Mouse (Mus musculus) small intestine, adult 2 months (tissue): ENCODE measurements around the gene Tdrd9.

ENCODE experiments used
- CTCF ChIP-seq: fragments of 200-500 bp; IDR thresholded peaks from 2 replicates; pipeline ENCODE4 v1.5.1; 2012; ENCODE audit warnings: low read depth, mild to moderate bottlenecking, control low read depth, inconsistent platforms, low read length, moderate library complexity, mixed read lengths; ENCODE audit not compliant: insufficient replicate concordance, insufficient read length; ENCODE audit errors: extremely low read depth
- POLR2A ChIP-seq: fragments of 200-500 bp; IDR thresholded peaks from 2 replicates; pipeline ENCODE4 v1.6.1; 2012; ENCODE audit warnings: low read depth, mild to moderate bottlenecking, control low read depth, inconsistent platforms, low read length, moderate library complexity

DNA sequence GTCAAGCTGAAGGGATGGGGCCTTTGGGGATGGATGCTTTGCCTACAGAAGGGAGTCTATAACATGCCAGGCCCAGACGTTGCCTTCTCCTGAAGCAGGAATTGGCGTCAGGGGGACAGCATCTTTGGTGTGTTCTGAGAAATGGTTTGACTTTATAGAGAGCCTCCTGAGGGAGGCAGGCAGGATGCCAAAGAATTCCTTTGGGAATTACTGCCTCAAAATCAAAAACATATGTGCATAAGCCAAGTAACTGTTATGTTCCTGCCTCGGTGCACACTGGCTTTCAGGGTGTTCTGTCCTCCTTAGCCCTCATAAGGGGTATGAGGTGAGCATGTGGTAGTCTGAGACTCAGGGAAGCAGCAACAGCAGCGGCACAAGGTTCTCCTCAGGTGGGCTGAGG, 45.0 kb downstream of the Tdrd9 start:
- TF ChIP-seq POLR2A (no peak), CTCF (no peak)
